Mouse (Mus musculus) liver, postnatal 0 days (tissue): ENCODE data around the gene Ubash3a.

Experiments used
- CTCF ChIP-seq: sonication (generic); IDR thresholded peaks from 2 replicates; pipeline ENCODE4 v1.5.1; 2016; ENCODE audit warnings: antibody characterized with exemption, low read depth
- EP300 ChIP-seq: IDR thresholded peaks from 2 replicates; pipeline ENCODE4 v1.6.1; 2016; ENCODE audit warnings: antibody characterized with exemption, low read depth, mild to moderate bottlenecking

DNA sequence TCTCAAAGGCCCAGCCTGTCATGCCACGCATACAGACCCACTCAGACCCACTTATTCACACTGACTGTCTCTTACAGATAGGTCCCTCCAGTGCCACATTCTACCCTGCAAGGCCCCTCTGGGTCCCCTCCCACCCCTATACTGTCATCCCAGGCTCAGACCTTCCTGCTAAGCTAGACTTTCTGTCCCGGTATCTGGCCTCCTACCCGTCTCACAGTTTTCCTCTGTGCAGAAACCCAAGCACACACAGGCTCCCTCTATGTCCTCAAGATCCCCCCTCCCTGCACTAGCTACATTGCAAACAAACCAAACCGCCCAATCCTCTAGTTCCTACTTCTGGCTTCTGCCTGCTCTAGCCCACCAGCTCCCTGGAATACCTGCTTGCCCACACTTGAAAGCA, 70.3 kb downstream of the Ubash3a start:
- TF ChIP-seq CTCF = no peak
- TF ChIP-seq EP300 = no peak
